Mouse (Mus musculus): ENCODE results near the gene Sept1. TPM values are rescaled to one million over a fixed set of nuclear protein-coding genes. Genes with fewer than 3 reads are reported as not detected.
A peak's percentile ranks its signal among the peaks of the same experiment; 100 is the strongest.

The Sept1 gene
- total and polyA plus RNA-seq, 3 experiments, result 30.6 to 116 TPM; not detected in 1

DNA sequence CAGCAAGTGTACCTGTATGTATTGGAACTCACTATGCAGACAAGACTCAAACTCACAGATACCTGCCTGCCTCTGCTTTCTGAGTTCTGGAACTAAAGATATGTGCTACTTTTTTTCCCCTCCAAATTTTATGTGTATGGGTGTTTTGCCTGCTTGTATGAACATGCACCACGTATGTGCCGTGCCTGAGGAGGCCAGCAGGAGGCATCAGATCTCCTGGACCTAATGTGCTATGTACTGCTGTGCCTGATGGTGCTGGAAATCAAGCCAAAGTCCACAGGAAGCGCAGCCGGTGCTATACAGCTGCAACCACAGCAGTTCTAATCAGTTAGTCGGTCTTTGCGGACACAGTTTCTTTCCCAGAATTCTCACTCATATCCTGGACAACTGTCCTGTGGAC is 49.1 kb downstream of the Sept1 start (continued):
- peak; percentile 58; the same call in 1 of the 2 replicates for TF ChIP-seq MAX (IDR thresholded peaks at IDR 0.05; ENCODE audit: low read length)
- no peak for TF ChIP-seq POLR2AphosphoS5 (IDR thresholded peaks at IDR 0.05; ENCODE audit: borderline replicate concordance, low read depth, low read length)

DNA sequence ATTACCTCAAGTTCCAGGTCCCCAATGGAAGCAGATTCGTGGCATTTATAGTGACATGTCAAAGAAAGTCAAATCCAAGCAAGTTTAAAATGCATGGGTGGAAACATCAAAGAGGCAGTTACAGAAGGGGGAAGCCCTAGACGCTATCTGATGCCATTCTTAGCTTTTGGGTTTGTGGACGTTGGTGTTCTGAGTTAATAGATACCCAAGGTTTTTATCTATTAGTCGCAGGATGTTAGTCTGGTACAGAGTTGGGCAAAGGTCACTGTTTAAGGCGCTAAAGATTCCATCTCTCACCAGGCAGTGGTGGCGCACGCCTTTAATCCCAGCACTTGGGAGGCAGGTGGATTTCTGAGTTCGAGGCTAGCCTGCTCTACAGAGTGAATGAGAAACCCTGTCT is 49.6 kb downstream of the Sept1 start:
- peak; percentile 91 for DNase-seq (ENCODE audit: low read depth, low spot score)
- Histone ChIP-seq H3K4me3 (ENCODE audit: control insufficient read depth in 1 of 2, insufficient read depth in 1 of 2, low read depth in 2 of 2, low read length in 2 of 2) (no peak overlapping the region), H3K9ac (ENCODE audit: control insufficient read depth, low read depth, low read length, poor library complexity, severe bottlenecking) (peak overlapping the region; percentile 58), H3K36me3 (ENCODE audit: control insufficient read depth in 1 of 2, insufficient read depth in 2 of 2, low read length in 2 of 2) (peaks cover 0 to 50% of the 10 kb centered on the region in 2 experiments; a peak in 2 of 4 replicates), H3K27ac (ENCODE audit: control insufficient read depth, low read depth, low read length) (peak overlapping the region; percentile 92), H3K79me2 (ENCODE audit: control insufficient read depth, insufficient read depth, low read length, poor library complexity) (no peaks in the 10 kb centered on the region; the same call in 1 of the 2 replicates), H3K27me3 (ENCODE audit: control insufficient read depth in 1 of 2, insufficient read depth in 2 of 2, low read length in 2 of 2) (no peaks in the 10 kb centered on the region), H3K9me3 (replicated peaks; ENCODE audit: insufficient read depth, low read length) (no peaks in the 10 kb centered on the region), H3K4me1 (ENCODE audit: control insufficient read depth in 1 of 2, insufficient read depth in 2 of 2, low read length in 2 of 2) (peaks cover 36 to 45% of the 10 kb centered on the region in 2 experiments)
- TF ChIP-seq SIN3A (IDR thresholded peaks at IDR 0.05; ENCODE audit: low read length) (peak; percentile 90), MYB (IDR thresholded peaks at IDR 0.05; ENCODE audit: low read depth, low read length) (peak; percentile 99), MXI1 (IDR thresholded peaks at IDR 0.05; ENCODE audit: low read depth, low read length) (peak; percentile 41; the same call in 1 of the 2 replicates), BHLHE40 (IDR thresholded peaks at IDR 0.05; ENCODE audit: borderline replicate concordance, low read depth, low read length) (peak; percentile 73), MEF2A (IDR thresholded peaks at IDR 0.05; ENCODE audit: extremely low read depth, insufficient replicate concordance, low read depth, low read length, poor library complexity, severe bottlenecking) (peak; percentile 87; the same call in 1 of the 2 replicates), GATA1 (IDR thresholded peaks at IDR 0.05; ENCODE audit: low read depth, low read length) (peak; percentile 99), EP300 (IDR thresholded peaks at IDR 0.05; ENCODE audit: low read depth in 1 of 2, low read length in 2 of 2) (peak; percentile 99), MYC (IDR thresholded peaks at IDR 0.05; ENCODE audit: low read depth, low read length) (peak; percentile 69), RCOR1 (IDR thresholded peaks at IDR 0.05; ENCODE audit: low read depth, low read length) (peak; percentile 96), MAX (IDR thresholded peaks at IDR 0.05; ENCODE audit: low read length) (no peak), KAT2A (conservative IDR thresholded peaks at IDR 0.05; ENCODE audit: low read depth, low read length) (peak; percentile 39), TAL1 (IDR thresholded peaks at IDR 0.05; ENCODE audit: low read length) (peak; percentile 92), NELFE (IDR thresholded peaks at IDR 0.05; ENCODE audit: low read depth, low read length) (no peak), HCFC1 (IDR thresholded peaks at IDR 0.05; ENCODE audit: low read depth, low read length) (0 out of 2 replicates have a peak, but pooled peaks have one; percentile 16), MAZ (IDR thresholded peaks at IDR 0.05; ENCODE audit: low read depth, low read length) (no peak), TBP (IDR thresholded peaks at IDR 0.05; ENCODE audit: low read depth, low read length) (peak; percentile 78), SMC3 (IDR thresholded peaks at IDR 0.05; ENCODE audit: low read depth, low read length) (no peak), ETS1 (IDR thresholded peaks at IDR 0.05; ENCODE audit: low read depth, low read length) (peak; percentile 96), TCF12 (IDR thresholded peaks at IDR 0.05; ENCODE audit: low read depth, low read length) (peak; percentile 97)

All from MEL (cell line).